Mouse (Mus musculus) liver, embryonic 16.5 days (tissue): ENCODE results near the gene Wars2. TPM values are rescaled to one million over a fixed set of nuclear protein-coding genes. Genes with fewer than 3 reads are reported as not detected.

ENCODE experiments used
- ATAC-seq: fragments of 200-750 bp; cut with Nextera tagmentation; 2 replicates; pipeline ENCODE4 v1.8.0; 2017; ENCODE audit warnings: low read depth, mild to moderate bottlenecking, moderate number of reproducible peaks, moderate library complexity
- H3K27ac ChIP-seq: fragments of 300-500 bp; sonication (generic); 2 replicates; pipeline ENCODE4 v1.5.1; 2014; ENCODE audit warnings: mild to moderate bottlenecking, low read length
- H3K27me3 ChIP-seq: fragments of 300-500 bp; sonication (generic); 2 replicates; pipeline ENCODE4 v1.6.1; 2014; ENCODE audit warnings: low read depth, low read length, mixed read lengths; ENCODE audit not compliant: control insufficient read depth, insufficient read depth
- H3K36me3 ChIP-seq: fragments of 300-500 bp; sonication (generic); 2 replicates; pipeline ENCODE4 v1.6.1; 2014; ENCODE audit warnings: mild to moderate bottlenecking; ENCODE audit not compliant: control insufficient read depth, insufficient read depth
- H3K4me1 ChIP-seq: fragments of 300-500 bp; sonication (generic); 2 replicates; pipeline ENCODE4 v1.6.1; 2014; ENCODE audit warnings: low read depth, low read length, mixed read lengths; ENCODE audit not compliant: control insufficient read depth
- H3K4me2 ChIP-seq: fragments of 300-500 bp; sonication (generic); 2 replicates; pipeline ENCODE4 v1.6.1; 2014; ENCODE audit warnings: low read depth, low read length, mixed read lengths
- H3K4me3 ChIP-seq: fragments of 300-500 bp; sonication (generic); 2 replicates; pipeline ENCODE4 v1.5.1; 2014; ENCODE audit warnings: low read depth, mild to moderate bottlenecking, low read length
- H3K9ac ChIP-seq: fragments of 300-500 bp; sonication (generic); 2 replicates; pipeline ENCODE4 v1.6.1; 2014; ENCODE audit warnings: low read depth, low read length
- H3K9me3 ChIP-seq: fragments of 300-500 bp; sonication (generic); replicated peaks from 2 replicates; pipeline ENCODE4 v1.6.1; 2016; ENCODE audit warnings: low read length; ENCODE audit not compliant: control insufficient read depth
- WGBS: fragments of 180-500 bp; shearing (Covaris S2); extraction: QIAGEN DNeasy Blood & Tissue Kit; methylation state at CpG from one replicate; pipeline ENCODE4 v1.1.7; 2014; ENCODE audit not compliant: insufficient replicate concordance; 5-methylcytosine and 5-hydroxymethylcytosine counted together
- polyA plus RNA-seq: library from polyadenylated mRNA; unstranded; fragments of >200 nt; fragmentation: Nextera tagmentation; extraction: Ambion mirVana; gene quantifications from 2 replicates; pipeline ENCODE4 v1.2.1, GENCODE M21; 2015

The Wars2 gene
- polyA plus RNA-seq, 1 experiment from 2014 or later = 2.5 TPM

DNA sequence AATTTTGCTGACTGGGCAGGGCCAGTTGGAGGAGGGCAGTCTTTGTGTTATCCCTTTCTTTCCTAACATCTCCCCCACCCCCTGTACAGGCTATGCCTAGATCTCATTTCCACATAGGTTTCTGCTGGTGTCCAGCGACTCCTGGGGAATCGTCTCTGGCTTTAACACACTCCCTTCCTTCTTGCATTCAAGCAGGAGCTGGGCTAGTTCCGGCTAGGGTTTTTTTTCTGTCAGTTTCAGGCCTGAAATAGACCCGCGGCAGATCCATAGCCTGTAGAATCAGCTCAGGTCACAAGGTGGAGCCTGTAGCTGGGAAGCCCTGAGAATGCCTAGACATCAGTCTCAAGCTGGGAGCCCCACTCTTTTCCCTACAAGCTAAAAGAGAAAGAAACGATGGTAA, 109.0 kb downstream of the Wars2 start:
- Histone ChIP-seq H3K4me2 (no peak overlapping the region), H3K4me1 (no peaks in the 10 kb centered on the region; the same call in 1 of the 2 replicates), H3K36me3 (no peaks in the 10 kb centered on the region), H3K27me3 (peaks cover 97% of the 10 kb centered on the region), H3K27ac (no peak overlapping the region), H3K9ac (no peak overlapping the region), H3K4me3 (no peak overlapping the region), H3K9me3 (no peaks in the 10 kb centered on the region)
- ATAC-seq = no peak
- WGBS = 1% methylated on average over 6 of the region's 6 CpGs

DNA sequence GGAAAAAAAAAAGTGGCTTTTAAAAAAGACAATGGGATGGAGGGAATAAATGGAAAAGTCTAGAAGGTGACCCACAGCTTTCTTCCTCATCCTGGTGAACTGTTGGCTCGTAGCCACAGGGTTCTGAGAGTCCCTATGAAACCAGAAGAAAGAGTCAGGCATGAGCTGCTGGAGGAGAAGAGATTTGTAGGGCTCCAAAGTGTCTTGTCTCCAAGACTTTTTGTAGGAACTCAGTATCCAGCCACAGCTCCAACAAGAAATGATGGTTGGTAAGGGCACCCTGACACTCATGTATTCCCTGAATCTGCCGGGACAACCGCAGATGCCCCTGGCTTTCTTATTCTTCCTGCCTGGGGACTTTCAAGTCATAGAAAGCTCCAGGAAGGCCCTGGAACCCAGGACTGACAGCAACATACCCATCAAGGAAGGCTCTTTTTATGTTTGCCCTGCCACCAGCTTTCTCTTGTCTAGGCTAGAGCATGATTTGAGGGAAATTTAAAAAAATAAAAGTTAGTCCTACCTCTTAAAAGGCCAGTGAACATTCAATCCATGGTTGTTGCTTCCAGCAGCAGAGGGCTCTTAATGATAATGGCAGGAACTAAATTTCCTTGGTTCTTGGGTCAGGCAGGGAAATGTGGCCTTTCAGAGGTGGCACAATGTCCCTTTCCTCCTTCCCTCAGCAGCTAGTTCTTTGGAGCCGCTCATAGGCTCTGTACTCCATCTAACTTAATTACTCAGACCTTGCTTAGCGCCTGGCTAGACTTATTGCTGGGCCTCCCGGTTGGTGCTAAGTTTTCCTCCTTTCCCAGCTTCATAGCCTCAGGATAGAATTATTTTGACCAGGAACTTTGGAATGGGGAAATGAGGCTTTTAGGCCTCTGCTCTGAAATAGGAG, 110.7 kb downstream of the Wars2 start:
- no peak for ATAC-seq
- H3K4me3 ChIP-seq = no peak overlapping the region
- 9% methylated on average over 6 of the region's 6 CpGs for WGBS

DNA sequence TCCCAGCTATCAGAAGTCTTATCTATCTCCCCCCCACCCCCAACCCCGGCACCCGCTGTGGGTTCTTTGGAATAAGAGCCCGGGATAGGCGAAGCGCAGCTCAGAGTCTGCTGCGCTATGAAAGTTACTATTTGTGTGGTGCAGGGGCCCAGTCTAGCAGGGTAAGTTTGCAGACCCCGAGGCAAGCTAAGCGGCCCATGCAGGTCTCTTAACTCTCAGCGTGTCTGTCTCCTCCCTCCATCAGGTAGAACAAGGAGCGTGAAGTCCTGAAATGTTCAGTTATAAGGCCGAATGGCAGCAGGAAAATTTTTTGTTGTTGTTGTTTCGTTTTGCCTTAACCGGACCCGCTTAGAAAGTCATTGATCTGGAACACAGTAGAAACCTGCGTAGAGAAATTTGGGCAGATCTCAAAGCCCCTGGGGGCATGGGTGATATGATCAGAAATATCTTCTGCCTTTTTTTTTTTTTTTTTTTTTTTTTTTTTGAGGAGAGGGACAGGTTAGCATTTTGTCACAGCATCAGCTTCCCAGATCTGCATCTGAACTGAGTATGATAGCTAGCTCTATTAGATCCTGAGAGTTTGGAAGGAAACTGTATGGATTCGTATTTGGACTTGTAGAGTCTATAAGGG, 111.7 kb downstream of the Wars2 start:
- Histone ChIP-seq H3K4me1 (no peaks in the 10 kb centered on the region; the same call in 1 of the 2 replicates), H3K4me3 (no peak overlapping the region), H3K9me3 (no peaks in the 10 kb centered on the region), H3K9ac (no peak overlapping the region), H3K27ac (no peak overlapping the region), H3K27me3 (peaks cover 100% of the 10 kb centered on the region), H3K36me3 (no peaks in the 10 kb centered on the region), H3K4me2 (no peak overlapping the region)
- WGBS = 4% methylated on average over 16 of the region's 16 CpGs
- ATAC-seq = no peak

More for the DNA sequence above, 110.7 kb downstream of the Wars2 start:
- H3K4me1 ChIP-seq = no peaks in the 10 kb centered on the region; the same call in 1 of the 2 replicates
- H3K27ac ChIP-seq = no peak overlapping the region
- H3K9me3 ChIP-seq = no peaks in the 10 kb centered on the region
- H3K4me2 ChIP-seq = no peak overlapping the region
- H3K27me3 ChIP-seq = peaks cover 97% of the 10 kb centered on the region
- H3K36me3 ChIP-seq = no peaks in the 10 kb centered on the region
- no peak overlapping the region for H3K9ac ChIP-seq

DNA sequence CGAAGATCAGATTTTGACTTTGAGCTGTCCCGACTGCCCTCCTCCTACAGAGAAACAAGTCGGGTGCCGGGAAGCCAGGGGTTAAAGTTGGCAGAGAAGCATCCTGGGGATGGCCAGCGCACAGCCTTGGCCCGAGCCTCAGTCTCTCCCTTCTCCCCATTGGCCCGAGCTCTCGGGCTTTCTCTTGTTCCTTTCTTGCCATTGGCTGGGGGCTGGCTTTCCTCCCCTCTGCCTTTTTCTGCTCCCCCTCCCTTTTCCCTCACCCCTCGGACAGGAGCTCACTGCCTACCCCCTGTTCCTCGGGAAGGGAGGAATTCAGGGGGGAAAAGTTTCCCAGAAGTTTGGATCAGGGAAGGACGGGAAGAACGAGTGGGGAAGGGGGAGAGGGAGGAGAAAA, 112.2 kb downstream of the Wars2 start:
- Histone ChIP-seq H3K9ac (no peak overlapping the region), H3K27ac (no peak overlapping the region), H3K4me1 (no peaks in the 10 kb centered on the region; the same call in 1 of the 2 replicates), H3K4me3 (no peak overlapping the region; the same call in 1 of the 2 replicates), H3K36me3 (no peaks in the 10 kb centered on the region), H3K27me3 (peaks cover 100% of the 10 kb centered on the region), H3K4me2 (peak overlapping the region; percentile 58; the same call in 1 of the 2 replicates), H3K9me3 (no peaks in the 10 kb centered on the region)
- no peak for ATAC-seq
- 2% methylated on average over 12 of the region's 12 CpGs for WGBS

DNA sequence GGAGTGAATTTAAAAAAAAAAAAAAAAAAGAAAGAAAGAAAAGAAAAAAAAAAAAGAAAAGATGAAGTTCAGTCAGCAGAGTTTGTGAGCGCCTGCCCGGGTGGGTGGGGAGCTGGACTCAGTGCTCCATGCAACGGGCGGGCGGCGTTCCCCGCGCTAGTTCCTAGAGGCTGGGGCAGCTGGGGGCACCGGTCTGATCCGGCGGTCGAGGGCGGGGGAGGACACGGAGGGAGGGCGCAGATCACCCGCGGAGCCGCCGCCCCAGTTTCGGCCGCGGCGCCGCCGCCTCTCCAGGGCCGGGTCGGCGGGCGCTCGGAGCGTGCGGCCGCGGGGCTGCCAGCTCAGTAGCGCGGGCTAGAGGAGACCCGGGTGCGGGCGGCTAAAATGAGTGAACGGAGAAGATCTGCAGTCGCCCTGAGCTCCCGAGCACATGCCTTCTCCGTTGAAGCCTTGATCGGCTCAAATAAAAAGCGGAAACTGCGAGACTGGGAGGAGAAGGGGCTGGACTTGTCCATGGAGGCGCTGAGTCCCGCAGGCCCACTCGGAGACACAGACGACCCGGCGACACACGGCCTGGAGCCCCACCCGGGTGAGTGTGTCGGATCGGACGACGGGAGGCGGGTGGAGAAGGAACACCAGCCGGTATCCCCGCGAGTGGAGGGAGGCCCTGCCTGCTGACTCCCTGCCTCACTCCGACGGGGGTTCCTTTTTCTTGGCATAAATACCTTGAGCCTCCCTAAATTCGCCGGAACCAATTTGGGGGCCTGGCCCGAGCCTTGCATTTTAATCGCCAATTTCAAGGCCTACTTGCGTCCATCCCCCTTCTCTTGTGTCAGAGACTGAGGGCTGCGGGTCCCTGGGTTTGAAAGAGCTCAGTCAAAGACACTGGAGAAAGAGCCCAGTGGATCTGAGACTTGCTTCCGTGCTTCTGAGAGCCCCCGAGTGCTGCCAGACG, 112.9 kb downstream of the Wars2 start:
- Histone ChIP-seq H3K27me3 (peaks cover 99% of the 10 kb centered on the region), H3K4me3 (peak overlapping the region; percentile 50), H3K9ac (no peak overlapping the region), H3K9me3 (no peaks in the 10 kb centered on the region), H3K36me3 (no peaks in the 10 kb centered on the region), H3K4me1 (no peaks in the 10 kb centered on the region; the same call in 1 of the 2 replicates), H3K27ac (no peak overlapping the region), H3K4me2 (peak overlapping the region; percentile 58)
- ATAC-seq = no peak
- WGBS = under 1% methylated on average over 72 of the region's 73 CpGs

DNA sequence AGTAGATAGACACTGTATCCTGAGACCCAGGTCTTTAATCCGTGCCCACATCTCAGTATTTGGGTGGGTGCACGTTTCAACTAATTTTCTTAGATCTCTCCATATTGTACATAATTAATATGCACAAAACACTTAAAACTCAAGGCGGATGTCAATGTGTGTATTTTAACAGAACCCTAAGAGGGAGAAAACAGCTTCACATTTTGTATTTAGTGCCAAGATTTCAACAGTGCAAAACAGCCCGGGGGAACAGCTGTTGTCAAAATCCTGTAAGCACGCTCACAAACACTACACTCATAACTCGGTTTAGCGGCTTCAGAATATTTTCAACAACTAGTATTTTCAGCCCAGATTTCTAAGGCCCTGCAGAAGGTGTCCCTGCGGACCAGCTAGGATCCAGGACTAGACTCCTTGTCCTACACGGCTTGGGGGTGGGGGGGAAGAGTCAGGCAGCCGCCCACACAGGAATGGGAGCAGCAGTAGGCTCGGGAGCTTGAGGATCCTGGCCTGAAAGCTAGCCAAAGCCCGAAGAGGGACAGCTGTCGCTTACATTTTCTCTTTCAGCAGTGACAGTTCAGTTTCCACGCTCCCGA, 113.8 kb downstream of the Wars2 start:
- Histone ChIP-seq H3K36me3 (no peaks in the 10 kb centered on the region), H3K27me3 (peaks cover 98% of the 10 kb centered on the region), H3K27ac (no peak overlapping the region), H3K4me1 (no peaks in the 10 kb centered on the region; the same call in 1 of the 2 replicates), H3K9ac (no peak overlapping the region), H3K9me3 (no peaks in the 10 kb centered on the region), H3K4me2 (no peak overlapping the region), H3K4me3 (no peak overlapping the region)
- no peak for ATAC-seq
- WGBS = 1% methylated on average over 15 of the region's 15 CpGs

DNA sequence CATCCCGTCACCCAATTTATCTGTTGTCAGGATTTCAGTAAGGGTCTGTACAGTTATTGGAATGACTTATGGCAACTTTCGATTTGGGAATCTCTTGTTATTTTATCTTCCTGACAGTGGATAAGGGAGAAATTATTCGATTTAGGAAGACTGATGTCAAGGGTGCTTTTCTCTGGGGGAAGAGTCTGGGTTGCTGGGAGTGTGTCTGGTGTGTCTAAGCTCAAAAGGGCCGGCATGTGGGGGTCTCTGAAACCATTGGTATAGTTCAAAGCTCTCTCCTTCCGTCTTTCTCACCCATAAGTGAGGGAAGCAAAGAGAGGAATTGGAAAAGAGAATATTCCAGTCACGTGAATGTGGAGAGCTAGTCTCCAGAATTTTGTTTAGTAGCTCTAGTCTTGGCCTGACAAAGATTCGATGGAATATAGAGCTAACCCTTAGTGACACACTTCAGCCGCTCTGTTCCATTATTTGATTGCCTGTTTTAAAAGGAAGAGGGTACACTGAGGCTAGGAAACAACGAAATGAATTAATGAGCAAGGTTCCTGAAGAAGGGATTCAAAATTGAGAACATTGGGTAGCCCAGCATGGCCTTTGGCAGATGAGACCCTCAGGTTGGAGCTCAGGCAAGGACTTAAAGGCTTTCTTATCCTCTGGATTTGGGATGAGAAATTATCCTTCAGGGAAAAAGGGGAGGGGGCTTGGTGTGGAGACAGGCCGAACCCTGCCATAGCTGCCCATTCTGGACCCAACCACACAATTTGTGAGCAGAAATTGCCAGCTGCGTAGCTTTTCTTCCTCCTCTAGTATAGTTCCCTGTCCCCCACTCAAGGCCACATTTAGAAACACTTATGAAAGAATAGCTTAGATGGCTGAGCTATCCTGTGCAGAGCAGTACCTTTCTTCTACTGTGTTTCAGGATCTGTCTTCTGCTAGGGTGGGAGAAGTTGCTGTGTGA, 114.8 kb downstream of the Wars2 start:
- no peak overlapping the region for H3K4me3 ChIP-seq
- WGBS = 5% methylated on average over 11 of the region's 11 CpGs

More for the DNA sequence above, 114.8 kb downstream of the Wars2 start:
- Histone ChIP-seq H3K9ac (no peak overlapping the region), H3K4me2 (no peak overlapping the region), H3K27me3 (peaks cover 94% of the 10 kb centered on the region), H3K27ac (no peak overlapping the region), H3K9me3 (no peaks in the 10 kb centered on the region), H3K4me1 (no peaks in the 10 kb centered on the region; the same call in 1 of the 2 replicates), H3K36me3 (no peaks in the 10 kb centered on the region)
- no peak for ATAC-seq
